Mouse (Mus musculus) layer of hippocampus, adult 18-20 months (tissue): ENCODE results near the gene Eef1akmt4. TPM values are rescaled to one million over a fixed set of nuclear protein-coding genes. Genes with fewer than 3 reads are reported as not detected.

Source experiments
- DNase-seq, 2 experiments: peaks; one replicate each; pipeline ENCODE4 v3.0.0; 2022; ENCODE audit warnings: low spot score in 2 of 2
- long read RNA-seq: library from polyadenylated mRNA; stranded (forward); transcript quantifications from one replicate; pipeline ENCODE4 v2.0.0, GENCODE M21; 2021
- total RNA-seq, 2 experiments: library from RNA; stranded (reverse); gene quantifications; 2 replicates each; pipeline ENCODE4 v1.2.3; 2021

Eef1akmt4 gene
- 1 to 10 TPM; 2.4 to 2.8 TPM for total RNA-seq
- long read RNA-seq = 0 reads

DNA sequence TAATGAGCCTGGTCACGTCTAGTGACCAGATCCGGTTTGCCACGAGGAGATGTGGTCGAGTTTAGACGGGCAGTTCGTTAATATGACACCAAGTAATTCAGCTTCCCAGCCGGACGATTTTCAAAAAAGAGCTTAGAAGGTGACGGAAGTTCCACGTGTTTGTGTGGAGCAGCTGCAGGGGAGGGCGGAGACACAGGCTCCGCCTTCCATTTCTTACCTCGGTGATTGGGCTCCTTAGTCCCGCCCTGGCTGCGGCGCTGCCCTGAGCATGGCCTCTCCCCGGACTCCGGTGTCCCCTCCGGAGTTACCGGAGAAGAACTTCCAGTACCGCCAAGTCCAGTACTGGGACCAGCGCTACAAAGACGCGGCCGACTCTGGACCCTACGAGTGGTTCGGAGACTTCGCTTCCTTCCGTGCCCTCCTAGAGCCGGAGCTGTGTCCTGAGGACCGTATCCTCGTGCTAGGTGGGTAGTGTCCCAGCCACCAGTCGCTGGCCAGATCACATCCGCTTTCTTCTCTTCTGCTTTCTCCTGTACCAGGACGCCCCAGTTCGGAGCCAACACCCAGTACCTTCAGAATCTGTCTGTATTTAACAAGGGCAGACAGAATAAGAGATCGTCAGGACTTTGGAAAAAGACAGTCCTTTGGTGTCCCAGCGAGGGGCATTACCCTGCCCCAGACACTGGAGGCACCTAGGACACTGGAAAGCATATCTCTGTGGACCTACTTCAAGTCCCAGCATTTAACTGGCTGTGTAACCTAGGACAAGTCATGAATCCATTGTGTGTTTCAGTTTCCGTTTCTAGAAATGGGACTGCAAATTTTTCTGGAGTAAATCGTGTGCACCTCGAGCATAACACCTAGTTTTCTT is at the start of gene Eef1akmt4, which contains the start of the genes Gm49333 and Alg3:
Eef1akmt4 (plus strand) TSS at position 237 of the 871 bp plus-strand sequence.
Gm49333 (plus strand) TSS at position 254 of the 871 bp plus-strand sequence.
Alg3 (minus strand) TSS at position 379 of the 871 bp plus-strand sequence.
- peak in 1 of 2 experiments; percentile 80 for DNase-seq

DNA sequence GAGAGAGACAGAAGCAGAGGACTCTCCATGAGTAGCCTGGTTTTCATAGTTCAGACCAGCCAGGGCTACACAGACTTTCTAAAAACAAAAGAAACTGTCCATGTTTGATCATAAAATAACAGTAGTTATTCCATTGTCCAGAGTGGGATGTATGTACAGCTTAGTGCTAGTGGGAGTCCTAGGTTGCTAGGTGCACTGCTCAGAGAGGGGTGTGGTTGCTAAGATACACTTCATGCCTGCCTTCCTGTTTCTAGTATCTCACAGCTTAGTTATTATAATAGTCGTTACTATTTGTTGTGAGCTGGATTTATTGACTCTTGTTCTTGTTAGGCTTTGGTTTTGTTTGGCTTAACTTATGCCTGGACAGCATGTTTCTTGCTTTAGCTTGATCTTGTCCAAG is 46.3 kb upstream of the Eef1akmt4 start:
- DNase-seq = no peak

DNA sequence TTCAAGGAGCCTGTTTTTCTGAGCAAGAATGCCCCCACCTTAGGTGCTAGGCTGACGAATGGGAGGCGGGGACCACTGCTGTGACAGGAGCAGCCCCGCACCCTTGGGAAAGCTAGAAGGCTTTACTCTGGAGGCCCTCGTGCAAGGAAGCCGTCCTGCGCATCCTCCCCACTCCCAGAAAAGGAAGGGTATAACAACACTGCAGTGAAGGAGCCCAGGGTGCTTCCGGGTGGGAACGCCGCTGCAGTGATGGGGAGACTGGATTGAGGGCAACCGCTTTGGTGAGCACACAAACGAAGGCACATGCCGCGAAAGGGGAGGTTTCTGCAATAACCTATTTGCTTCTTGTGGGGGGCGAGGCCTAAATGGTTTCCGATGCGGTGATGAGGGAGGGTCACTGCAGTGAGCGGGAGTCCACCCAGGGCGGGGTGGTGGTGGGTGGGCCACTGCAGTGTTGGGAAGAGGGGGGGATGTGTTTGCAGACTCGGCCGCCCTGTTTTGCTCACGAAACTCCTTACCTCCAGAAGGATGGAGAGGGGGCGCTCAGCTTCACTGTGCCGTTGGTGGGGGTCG is 21.9 kb upstream of the Eef1akmt4 start, which contains the start of gene Vwa5b2:
Vwa5b2 (plus strand) TSS at position 106 of the 573 bp plus-strand sequence.
- peak in 1 of 2 experiments; percentile 28 for DNase-seq

DNA sequence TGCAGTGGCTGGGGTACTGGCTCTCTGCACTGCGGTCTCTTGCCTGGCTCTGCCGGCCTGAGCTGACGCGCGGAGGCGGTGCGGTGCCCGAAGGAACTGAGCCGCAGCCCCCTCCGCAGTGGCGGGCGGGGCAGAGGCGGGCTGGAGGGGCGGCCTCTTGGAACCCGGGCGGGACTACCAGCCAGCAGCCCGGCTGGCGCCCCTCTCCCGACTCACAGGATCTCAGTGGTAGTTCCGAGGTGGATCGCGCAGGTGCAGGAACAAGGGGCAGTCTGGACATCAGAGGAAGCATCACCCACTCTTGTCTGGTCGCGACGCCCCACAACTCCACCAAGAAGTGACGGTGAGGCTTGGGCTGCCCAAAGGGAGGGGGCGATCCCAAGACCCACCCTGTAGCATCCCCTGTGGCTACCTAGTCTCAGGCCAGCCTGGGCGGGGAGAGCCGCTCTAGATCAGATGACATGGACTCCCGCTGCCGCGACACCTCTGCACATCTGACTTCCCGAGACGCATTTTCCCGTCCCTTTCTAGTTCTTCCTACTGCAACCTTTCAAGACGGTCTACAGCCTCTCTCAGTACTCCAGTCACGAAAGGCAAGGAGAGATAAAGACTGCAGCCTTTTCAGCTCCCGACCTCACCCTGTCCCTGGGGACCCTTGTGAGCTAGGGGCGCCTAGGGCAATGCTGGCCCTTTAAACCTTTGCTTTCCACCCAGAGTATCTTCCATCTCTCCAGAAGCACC is 21.3 kb upstream of the Eef1akmt4 start:
- peak; percentile 33 to 50 for DNase-seq

DNA sequence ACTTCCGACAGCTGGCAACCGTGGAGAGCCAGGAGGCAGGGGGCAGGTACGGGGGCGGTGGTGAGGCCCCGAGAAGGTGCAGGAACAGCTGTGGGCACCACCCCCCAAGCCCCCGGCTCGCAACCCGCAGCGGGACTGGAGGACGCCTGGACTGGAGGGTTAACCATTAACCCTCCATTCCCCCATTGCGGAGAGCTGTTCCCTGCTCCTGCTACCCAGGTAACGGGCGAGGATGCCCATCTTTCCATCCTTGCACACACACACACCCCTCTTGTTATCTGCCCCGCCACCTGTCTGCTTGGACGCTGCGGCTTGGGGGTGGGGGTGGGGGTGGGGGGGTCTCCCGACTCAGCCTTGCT is 20.7 kb upstream of the Eef1akmt4 start:
- no peak for DNase-seq

DNA sequence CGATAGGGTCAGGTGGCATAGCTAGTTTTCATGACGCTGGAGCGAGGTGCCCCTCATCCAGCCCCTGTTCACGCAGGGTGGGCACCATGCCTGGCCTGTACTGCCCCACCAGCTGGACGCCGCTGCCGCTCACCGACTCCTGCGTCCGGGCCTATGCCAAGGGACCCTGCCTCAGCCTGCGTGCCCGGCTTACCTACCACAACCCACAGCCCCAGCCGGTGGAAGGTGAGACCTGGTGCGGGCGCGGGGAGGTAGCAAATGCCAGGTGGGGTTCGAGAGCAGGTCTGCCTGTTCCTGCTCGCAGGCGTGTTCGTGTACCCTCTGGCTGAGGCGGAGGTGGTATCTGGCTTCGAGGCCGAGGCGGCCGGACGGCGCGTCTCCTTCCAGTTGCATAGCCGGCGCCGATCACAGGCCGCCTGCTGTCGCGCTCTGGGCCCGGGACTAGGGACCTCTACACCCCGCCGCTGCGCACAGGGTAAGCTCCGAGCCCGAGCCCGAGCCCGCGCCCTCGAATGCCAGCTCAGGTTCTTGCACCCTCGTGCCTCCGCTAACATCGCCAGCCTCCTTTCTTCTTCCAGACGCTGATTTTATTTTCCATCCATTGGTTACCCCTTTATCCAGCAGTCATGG is 20.2 kb upstream of the Eef1akmt4 start:
- DNase-seq = no peak

DNA sequence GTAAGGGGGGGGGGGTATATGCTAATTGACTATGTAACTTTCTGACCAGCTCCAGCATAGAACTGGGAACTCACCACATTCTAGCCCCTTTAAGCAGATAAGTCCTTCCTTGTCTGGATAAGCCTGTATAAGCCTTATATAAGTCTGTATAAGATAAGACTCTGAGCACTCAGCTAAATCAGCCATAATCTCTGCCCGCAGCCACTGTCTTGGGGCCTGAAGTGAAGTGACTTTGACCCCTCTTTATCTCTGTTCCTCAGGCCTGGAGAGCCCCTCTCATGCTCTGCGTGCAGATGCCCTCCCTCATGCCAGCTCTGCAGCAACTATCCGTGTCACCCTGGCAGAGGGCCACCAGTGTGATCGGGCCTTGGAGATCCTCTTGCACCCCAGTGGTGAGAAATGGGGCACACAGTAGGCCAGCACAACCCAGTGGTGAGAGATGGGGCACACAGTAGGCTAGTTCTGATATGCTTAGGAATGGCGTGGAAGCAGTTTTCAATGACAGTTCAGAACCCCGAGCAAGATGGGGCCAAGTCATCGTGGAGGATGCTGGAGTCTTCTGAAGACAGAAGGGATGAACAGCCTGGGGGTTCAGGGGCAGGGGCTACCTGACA is 16.2 kb upstream of the Eef1akmt4 start:
- no peak for DNase-seq

DNA sequence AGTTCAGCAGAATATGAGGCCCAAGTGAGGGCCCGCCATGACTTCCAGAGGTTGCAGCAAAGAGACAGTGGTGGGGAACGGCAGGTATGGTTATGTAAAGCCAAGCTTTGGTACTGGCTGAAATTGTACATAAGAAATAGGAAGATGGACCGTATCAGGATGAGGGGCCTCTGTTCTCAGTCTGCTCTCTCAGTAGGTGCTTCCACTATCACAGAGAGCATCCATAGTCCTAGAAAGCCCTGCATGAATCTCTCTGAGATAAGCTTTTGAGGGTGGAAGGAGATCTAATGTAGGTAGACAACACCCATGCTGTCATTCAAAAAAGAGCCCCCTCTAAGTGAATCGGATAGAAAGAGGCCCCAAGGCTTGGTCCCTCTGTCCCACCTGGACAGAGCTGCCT is 15.7 kb upstream of the Eef1akmt4 start:
- DNase-seq = no peak

DNA sequence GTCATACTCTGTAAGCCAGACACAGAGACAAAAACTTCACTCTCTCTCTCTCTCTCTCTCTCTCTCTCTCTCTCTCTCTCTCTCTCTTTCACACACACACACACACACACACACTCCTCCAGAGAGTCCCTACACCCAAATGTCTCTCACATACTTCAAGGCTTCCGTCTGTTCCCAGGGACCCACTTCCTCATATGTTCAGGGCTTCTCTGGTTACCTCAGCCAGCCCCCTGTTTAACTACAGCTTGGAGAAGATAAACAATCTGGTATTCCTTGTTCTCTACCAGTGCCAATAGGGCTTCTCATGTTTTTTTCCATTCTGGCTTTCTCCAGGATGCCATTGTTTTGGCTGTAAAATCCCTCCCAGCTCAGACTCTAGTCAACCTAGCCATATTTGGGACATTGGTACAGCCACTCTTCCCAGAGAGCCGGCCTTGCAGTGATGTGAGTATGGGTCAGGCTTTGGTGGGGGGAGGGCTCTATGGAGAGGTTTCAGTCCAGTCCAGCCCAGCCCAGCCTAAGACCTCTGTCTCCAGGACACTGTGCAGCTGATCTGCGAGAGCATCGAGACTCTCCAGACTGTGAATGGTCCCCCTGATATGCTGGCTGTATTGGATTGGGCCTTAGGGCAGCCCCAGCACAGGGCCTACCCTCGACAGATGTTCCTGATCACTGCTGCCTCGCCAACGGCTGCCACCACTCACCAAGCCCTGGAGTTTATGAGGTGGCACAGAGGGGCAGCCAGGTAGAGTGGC is 14.5 kb upstream of the Eef1akmt4 start:
- DNase-seq = no peak

DNA sequence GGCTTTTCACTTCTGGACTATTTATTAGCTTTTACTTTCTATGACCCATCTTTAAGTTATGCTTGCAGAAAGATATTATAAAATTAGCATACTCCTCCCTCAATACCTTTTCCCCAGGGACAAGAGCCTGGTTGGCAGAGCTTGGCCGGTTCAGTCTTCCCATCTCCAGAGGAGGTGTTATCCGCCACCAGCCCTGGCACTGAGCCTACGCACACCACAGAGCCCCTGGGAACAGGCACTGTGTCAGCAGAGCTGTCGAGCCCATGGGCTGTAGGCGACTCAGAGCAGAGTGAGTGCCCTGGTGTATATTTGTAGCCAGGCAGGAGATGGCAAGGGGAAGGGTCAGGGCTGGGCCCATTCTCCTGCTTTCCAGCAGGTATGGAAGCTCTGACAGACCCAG is 10.9 kb upstream of the Eef1akmt4 start:
- no peak for DNase-seq

DNA sequence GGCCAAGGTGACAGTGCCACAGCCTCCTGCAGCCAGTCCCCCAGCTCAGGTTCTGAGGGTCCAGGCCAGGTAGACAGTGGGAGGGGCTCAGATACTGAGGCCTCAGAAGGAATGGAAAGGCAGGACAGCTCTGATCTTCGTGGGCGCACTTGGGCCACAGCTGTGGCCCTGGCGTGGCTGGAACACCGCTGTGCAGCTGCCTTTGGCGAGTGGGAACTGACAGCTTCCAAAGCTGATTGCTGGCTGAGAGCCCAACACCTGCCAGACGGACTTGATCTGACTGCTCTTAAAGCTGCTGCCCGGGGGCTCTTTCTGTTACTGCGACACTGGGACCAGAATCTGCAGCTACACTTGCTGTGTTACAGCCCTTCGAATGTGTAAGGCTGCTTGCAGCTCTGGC is 6.7 kb upstream of the Eef1akmt4 start:
- no peak for DNase-seq

DNA sequence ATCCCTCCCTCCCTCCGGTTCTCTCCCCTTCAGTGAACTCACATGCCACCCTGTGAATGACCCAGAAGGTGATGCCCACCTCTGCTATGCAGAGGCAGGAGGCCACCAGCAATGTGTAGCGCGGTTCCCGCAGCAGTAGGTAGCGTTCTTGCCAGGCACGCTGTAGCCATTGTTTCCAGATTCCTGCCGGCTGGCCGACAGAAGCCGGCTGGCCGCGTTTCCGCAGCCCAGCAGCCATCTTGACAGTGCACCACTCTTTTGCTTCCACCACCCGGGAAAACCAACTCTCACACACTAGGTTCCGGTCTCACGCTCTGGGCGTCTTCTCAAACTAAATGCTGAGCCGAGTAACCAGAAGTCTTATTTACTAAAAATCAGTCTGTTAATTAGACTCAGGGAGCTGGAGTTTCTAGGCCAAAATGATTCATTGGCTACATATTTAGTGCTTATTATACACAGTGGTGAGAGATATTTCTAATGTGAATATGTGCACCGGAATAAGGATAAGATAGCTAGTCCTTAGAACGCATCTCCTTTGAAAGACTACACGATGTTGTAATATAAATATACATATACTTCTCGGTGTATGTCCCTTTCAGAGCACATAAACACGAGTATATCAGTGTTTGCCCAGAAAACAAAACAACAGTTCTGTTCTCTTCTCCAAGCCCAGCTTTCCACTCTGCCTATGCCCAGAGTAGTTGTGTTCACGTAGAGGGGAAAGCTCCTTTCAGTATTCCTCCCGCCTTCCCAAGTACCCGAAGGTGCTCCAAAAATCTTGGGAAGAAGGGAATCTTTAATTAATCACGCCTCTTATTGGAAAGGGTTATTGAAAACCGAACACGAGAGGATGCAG is 664 bp upstream of the Eef1akmt4 start:
- peak in 1 of 2 experiments; percentile 85 for DNase-seq

DNA sequence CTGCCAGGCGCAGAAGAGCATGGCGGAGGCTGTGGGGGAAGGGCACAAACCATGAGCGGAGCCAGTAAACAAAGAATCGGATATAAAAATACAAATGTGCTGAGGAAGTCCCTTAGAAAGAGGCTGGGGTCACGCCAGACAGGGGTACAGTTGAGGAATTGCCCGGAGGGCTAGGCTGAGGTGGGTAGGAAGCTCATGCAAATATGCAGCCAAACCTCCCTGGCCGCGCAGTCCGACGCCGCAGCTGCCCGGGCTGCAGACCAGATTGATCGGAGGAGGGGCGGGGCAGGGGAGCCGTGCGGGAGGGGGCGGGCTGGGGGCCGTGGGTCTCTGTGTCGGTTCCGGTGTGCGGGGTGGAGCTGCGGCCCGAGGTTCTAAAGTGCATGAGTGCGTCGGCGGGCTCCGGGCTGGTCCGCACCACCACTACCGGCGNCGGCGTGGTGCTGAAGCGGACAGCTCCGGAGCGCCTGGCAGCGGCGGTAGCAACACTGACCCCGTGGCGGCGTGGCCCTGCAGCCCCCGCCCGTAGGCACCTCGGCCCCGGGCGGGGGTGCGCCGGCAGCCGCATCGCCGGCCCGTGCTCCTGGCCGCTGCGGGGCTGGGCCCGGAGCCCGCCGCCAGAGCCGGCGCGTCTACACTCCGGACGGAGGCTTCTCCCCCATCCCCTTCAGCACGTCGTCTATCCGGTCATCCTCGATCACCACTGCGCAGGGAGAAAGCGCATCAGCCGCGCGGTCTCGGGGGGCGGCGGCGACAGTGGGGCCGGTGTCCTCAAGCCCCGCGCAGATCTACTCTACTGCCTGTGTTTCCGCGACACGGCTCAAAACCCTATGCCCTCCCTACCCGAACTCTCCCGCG is 8.4 kb downstream of the Eef1akmt4 start:
- no peak for DNase-seq

DNA sequence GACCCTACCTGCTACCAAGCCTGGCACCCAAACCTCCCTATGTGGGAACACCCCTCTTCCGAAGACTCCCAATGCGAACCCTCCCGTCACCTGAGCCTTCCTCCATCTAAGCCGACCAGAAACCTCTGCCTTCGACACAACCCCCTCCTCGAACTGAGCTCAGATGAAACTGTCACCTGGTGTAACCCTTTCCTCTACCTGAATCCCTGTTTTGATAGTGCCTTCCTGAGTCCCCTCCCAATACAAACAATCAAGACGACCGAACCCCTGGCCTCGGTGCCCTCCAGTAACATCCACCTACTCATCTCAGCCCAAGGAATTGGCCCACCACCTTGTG is 9.0 kb downstream of the Eef1akmt4 start:
- DNase-seq = no peak

DNA sequence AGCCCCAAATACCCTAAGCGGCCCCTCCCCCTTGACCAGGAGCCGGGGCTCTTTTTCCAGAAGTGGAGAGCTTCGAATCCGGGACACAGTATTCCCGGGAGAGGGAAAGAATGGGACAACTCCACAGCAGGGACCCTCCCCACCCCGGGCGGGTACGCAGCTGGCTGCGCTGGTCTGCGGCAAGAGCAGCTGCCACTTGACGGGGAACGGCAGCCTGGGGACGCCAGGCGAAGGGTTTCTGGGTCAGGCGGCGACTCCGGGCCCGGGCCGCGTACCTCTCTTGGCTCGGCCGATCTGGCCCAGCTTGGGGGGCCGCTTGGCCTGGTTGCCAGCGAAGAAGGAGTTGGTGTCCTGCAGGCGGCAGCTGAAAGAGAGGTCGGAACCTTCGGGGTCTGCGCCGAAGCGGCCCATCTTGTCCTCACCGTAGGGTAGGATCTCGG is 9.4 kb downstream of the Eef1akmt4 start:
- DNase-seq = no peak

DNA sequence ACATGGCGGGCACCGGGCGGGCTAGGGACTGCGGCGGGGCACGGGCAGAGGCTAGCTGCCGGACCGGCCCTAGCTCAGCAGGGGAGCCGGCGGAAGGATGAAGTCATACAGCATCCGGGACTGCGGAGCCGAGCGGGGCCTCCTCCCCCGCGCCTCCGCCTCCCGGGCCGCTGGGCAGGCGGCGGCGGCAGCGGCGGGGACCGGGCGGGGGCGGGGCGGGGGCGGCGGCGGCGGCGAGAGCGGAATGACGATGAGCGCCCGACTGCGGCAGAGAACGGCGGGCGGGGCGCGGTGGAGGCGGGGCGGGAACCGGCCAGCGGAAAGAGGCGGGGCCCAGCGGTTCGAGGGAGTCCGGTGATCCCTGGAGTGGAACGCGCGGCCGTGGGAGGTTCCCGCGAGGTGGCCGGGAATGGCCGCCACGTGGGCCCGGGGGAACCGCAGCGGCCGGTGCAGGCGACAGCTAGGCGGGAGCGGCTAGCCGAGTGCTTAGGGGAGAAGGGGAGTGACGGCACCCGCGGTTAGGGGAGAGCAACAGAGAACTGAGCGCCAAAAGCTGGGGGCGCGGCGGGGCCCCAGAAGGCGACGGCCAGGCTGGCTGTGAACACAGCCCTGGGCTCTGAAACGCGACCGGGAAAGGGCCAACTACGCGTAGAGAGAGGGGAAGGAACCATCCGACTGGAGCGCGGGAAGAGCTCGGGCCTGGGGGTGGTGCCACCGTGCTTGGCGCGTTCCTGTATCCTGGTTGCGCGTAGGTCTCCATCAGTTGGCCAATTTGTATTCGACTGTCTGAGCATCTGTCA is 10.0 kb downstream of the Eef1akmt4 start, which contains the start of gene Camk2n2:
Camk2n2 (minus strand) TSS at position 97 of the 800 bp plus-strand sequence.
- DNase-seq = peak in 1 of 2 experiments; percentile 39

DNA sequence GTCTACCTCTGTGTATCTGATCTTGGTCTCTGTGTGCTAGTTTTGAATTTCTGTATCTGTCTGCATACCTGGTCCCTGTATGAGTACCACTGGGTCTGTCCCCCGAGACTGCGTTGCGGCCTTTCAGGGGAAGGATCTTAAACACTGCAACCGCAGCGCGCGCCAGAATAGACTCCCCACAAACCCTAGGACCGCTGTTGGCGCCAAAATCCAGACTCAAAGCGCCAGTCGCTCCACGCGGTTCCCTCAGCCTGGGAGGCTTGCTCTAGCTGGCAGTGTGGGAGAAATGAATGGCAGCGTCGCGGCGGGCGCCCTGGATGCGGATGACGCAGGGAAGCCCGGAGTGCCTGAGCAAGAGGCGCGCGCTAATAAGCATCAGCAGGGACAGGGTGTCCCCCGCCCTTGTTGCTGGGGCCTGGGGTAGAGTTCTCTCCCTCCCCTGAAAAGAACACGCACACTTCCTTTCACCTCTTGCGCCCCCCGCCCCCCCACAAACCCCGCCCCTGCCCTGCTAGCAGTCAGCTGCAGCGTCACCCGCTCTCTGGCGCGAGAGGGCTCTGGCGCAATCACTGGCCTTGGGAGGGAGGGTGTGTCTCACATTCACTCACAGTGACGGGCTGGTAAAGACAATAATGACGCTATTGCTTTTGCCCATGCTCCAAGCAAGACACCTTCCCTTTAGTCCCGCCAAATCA is 10.7 kb downstream of the Eef1akmt4 start:
- DNase-seq = peak; percentile 57 to 69
